Mouse (Mus musculus) liver, embryonic 14 days (tissue): Measurements from ENCODE around the gene Bpifb5. TPM values are rescaled to one million over a fixed set of nuclear protein-coding genes. Genes with fewer than 3 reads are reported as not detected.

Experiments
- polyA plus RNA-seq: library from polyadenylated mRNA; depleted of rRNA; stranded (reverse); fragments of >200 nt; gene quantifications from 2 replicates; pipeline ENCODE4 v1.2.3, GENCODE M21; 2012; rRNA removed

The Bpifb5 gene
- polyA plus RNA-seq, result not detected in 2 replicates

DNA sequence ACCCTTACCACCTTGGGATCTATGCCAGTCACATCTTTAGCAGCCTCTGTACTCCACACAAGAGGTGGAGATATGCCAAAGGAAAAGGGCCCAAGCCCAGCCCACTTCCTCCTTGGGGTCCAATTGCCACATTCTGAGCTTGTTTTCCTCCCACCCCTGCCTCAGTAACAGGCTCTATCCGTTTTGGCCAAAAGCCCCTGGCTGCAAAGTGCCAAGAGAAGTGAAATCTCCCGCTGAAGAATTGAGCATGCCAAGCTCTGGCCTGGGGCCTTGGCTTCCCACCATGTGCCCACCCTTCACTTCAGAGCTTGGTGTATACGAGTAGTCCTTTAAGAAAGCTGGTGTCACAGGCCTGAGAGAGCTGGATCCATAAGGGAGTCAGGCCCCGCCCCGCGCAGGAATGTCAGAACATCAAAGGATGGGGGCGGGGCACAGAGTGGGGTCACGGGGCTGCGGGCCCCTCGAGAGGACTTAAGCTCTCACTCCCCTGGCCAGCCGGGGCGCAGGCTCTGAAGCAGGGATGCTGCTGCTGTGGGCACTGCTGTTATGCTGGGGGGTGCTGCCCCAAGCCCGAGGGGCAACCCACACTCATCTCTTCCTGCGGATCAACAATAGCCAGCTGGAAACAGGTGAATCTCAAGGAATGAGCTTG lies at the start of gene Bpifb5:
Bpifb5 (plus strand) TSS at position 478 of the 652 bp plus-strand sequence.

DNA sequence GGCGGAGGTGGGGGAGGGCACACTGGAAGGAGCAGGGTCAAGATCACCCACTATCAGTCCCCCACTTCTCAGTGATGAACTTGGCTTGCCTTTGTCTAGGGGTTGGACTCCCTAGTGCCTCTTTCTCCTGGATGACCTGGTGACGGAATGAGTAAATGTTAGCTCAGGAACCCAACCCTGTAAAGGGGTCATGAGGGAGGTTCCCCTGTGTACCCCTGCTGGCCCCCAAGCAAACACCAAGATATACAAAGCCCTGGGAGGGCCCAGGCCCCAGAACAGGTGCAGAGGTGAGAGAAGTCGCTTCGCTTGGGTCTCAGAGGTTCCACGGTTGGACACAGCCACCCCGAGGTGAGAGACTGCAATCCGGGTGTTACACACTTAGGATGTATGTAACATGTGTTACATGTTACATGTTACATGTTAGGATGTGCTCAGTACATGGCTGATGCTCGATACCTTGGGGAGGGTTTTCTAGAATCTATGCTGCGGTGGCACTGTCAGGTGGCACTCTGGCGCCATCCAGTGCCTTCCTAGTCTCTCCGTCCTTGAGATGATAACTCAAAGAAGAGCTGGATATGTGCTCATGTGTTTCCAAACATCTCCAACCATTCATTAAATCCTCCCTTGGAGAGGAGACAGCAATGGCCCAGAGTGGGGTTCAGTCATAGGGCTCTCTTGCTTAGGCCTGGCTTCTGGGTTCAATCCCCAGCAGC lies 32.8 kb upstream of the Bpifb5 start, which contains the start of gene Bpifb1:
Bpifb1 (plus strand) TSS at position 273 of the 713 bp plus-strand sequence.

DNA sequence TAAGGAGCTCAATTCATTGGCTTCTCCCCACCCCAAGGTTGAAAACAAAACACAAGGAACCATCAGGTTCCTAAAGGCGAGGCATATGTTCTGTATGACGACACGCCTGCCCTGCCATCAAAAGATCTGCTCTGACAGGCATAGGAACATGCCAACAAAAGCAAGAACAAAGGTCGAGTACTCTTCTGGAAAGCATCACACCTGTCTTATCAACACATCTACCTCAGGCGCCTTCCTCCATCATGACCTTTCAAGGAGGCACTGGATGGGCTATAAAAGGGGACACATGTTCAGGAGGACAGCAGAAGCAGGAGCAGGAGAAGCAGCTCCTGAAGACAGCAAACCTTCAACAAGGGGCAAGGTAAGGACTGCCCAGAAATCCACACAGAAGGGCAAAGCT lies 34.0 kb downstream of the Bpifb5 start, which contains the start of gene Bpifb9a:
Bpifb9a (plus strand) TSS at position 301 of the 400 bp plus-strand sequence.

Other genes with a start within 250 kb of the Bpifb5 start
- gene Bpifa6, start 248.8 kb upstream of the Bpifb5 start, polyA plus RNA-seq, result not detected in 2 replicates
- gene Bpifa2, start 215.5 kb upstream of the Bpifb5 start, polyA plus RNA-seq, result not detected in 2 replicates
- not detected in 2 replicates for gene Bpifa3, start 93.4 kb upstream of the Bpifb5 start, polyA plus RNA-seq
- 0.05 TPM in 1 of 2 replicates, not detected in the other for gene Bpifa1, start 80.9 kb upstream of the Bpifb5 start, polyA plus RNA-seq
- not detected in 2 replicates for gene Bpifa5, start 61.1 kb upstream of the Bpifb5 start, polyA plus RNA-seq
- gene Bpifb1, start 32.9 kb upstream of the Bpifb5 start, polyA plus RNA-seq, result 0.22 and 0.23 TPM in 2 replicates
- not detected in 2 replicates for gene Bpifb9a, start 34.1 kb downstream of the Bpifb5 start, polyA plus RNA-seq
- gene Bpifb9b, start 83.5 kb downstream of the Bpifb5 start, polyA plus RNA-seq, result not detected in 2 replicates
- 7.7 and 12.4 TPM in 2 replicates for gene Cdk5rap1, start 149.3 kb downstream of the Bpifb5 start, polyA plus RNA-seq
- 1.5 TPM in 2 replicates for gene Snta1, start 184.4 kb downstream of the Bpifb5 start, polyA plus RNA-seq
- gene Cbfa2t2, start 212.7 kb downstream of the Bpifb5 start, polyA plus RNA-seq, result 3.8 and 4.3 TPM in 2 replicates